Mouse (Mus musculus): ENCODE measurements at regions not wholly inside any gene's neighbourhood (a gene's known extent, or its start where the extent isn't known, plus 50 kb on each side); places are given as distances from the start of the nearest gene placed in this dataset.

- peak; percentile 5 for DNase-seq (ENCODE audit: low read depth)
Observed at GRCm38 (mm10) chr2:56025059-56025458, 589.3 kb downstream of the Kcnj3 start.

GRCm38 (mm10) chr2:56028958-56029357, 593.2 kb downstream of the Kcnj3 start:
- DNase-seq (ENCODE audit: low read depth), result no peak
